Mouse (Mus musculus) heart, adult 2 months (tissue): ENCODE results near the gene Nudt3. TPM values are rescaled to one million over a fixed set of nuclear protein-coding genes. Genes with fewer than 3 reads are reported as not detected.

Source experiments
- DNase-seq, 2 experiments: peaks; one replicate each; pipeline ENCODE4 v3.0.0; 2021
- H3K27ac ChIP-seq: fragments of 200-600 bp; 2 replicates; pipeline ENCODE4 v1.8.1; 2022
- H3K27me3 ChIP-seq: fragments of 200-500 bp; 2 replicates; pipeline ENCODE4 v1.6.1; 2012; ENCODE audit warnings: mild to moderate bottlenecking, low read length, inconsistent platforms, mixed read lengths; ENCODE audit not compliant: control insufficient read depth, insufficient read depth
- H3K36me3 ChIP-seq: fragments of 200-500 bp; 2 replicates; pipeline ENCODE4 v1.6.1; 2012; ENCODE audit warnings: low read length, inconsistent platforms; ENCODE audit not compliant: control insufficient read depth, insufficient read depth
- H3K4me1 ChIP-seq: fragments of 200-500 bp; 2 replicates; pipeline ENCODE4 v1.6.1; 2011; ENCODE audit warnings: low read length; ENCODE audit not compliant: control insufficient read depth, insufficient read depth
- H3K4me3 ChIP-seq: fragments of 200-600 bp; 2 replicates; pipeline ENCODE4 v1.8.1; 2022
- H3K79me2 ChIP-seq: fragments of 200-500 bp; replicated peaks from 2 replicates; pipeline ENCODE4 v1.6.1; 2012; ENCODE audit warnings: mild to moderate bottlenecking, inconsistent platforms, low read length, moderate library complexity, mixed read lengths; ENCODE audit not compliant: control insufficient read depth, insufficient read depth
- H3K9ac ChIP-seq: fragments of 200-500 bp; 2 replicates; pipeline ENCODE4 v1.6.1; 2012; ENCODE audit warnings: low read depth, mild to moderate bottlenecking, control low read depth, inconsistent platforms, low read length, mixed read lengths
- CTCF ChIP-seq: fragments of 200-600 bp; IDR thresholded peaks from 2 replicates; pipeline ENCODE4 v1.8.1; 2022; ENCODE audit warnings: antibody characterized with exemption, mild to moderate bottlenecking, moderate library complexity
- EP300 ChIP-seq: fragments of 200-500 bp; IDR thresholded peaks from 2 replicates; pipeline ENCODE4 v1.6.1; 2011; ENCODE audit warnings: low read depth, low read length, control low read depth; ENCODE audit not compliant: insufficient read depth
- POLR2A ChIP-seq: fragments of 200-500 bp; IDR thresholded peaks from 2 replicates; pipeline ENCODE4 v1.6.1; 2011; ENCODE audit warnings: mild to moderate bottlenecking, low read depth, low read length, control low read depth; ENCODE audit not compliant: insufficient read depth
- WGBS: fragments of 180-500 bp; shearing (Covaris S2); methylation state at CpG from one replicate; pipeline ENCODE4 v1.1.7; 2018; 5-methylcytosine and 5-hydroxymethylcytosine counted together
- intact Hi-C: fragments of 180-260 bp; cut with DNase I; formaldehyde crosslinking; loops from one replicate; pipeline ENCODE4 v1.15.1; 2025
- polyA plus RNA-seq: library from polyadenylated mRNA; depleted of rRNA; stranded (reverse); fragments of >200 nt; gene quantifications from 2 replicates; pipeline ENCODE4 v1.2.3, GENCODE M21; 2012
- total RNA-seq, 2 experiments: library from RNA; stranded (reverse); gene quantifications; 2 replicates each; pipeline ENCODE4 v1.2.3; 2021

Nudt3 gene
- total and polyA plus RNA-seq, 3 experiments = 143 to 346 (median 330) TPM

DNA sequence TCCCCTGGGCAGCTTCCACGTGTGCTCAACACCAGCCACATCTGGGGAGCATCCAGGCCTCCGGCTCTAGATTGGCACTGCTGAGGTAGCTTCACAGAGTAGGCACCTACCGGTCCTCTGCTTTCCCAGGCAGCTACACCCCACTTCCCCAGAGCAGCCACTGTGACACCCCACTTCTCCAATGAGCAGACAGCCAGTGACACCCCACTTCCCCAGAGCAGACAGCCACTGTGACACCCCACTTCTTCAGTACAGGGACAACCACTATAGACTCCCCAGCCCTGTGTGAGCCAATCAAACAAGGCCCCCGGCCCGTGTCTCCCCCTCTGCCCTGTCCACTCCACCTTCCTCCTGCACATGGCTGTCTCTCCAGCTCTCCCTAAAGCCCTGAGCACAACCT, 11.3 kb downstream of the Nudt3 start:
- Histone ChIP-seq H3K4me3 (no peak overlapping the region), H3K9ac (no peak overlapping the region), H3K27me3 (no peaks in the 10 kb centered on the region), H3K27ac (no peak overlapping the region), H3K4me1 (peaks cover 20% of the 10 kb centered on the region), H3K79me2 (peaks cover 15% of the 10 kb centered on the region), H3K36me3 (no peaks in the 10 kb centered on the region)
- WGBS = 60% methylated on average over 5 of the region's 5 CpGs
- intact Hi-C loops = no loop called here
- no peak for DNase-seq
- no peak for TF ChIP-seq POLR2A
- TF ChIP-seq CTCF = no peak
- TF ChIP-seq EP300 = no peak

DNA sequence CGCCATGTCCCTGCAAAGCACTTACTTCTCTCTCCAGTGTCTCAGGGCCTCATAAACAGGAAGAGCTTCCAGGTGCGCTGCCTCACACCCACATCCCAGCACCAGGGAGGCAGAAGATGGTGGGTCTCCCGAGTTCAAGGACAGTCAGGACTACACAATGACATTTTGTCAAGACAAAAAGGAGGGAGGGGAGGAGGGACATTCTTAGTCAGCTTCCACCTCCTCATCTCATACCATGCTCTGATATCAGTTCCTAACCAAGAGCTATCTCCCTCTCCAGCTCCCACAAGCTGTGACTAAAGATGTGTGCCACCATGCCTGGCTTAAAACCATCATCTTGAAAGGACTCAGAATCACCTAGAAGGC, 11.8 kb downstream of the Nudt3 start:
- Histone ChIP-seq H3K27me3 (no peaks in the 10 kb centered on the region), H3K79me2 (peaks cover 14% of the 10 kb centered on the region), H3K9ac (no peak overlapping the region), H3K36me3 (no peaks in the 10 kb centered on the region), H3K4me3 (no peak overlapping the region), H3K4me1 (peaks cover 20% of the 10 kb centered on the region), H3K27ac (peak overlapping the region; percentile 3; the same call in 1 of the 2 replicates)
- no peak for TF ChIP-seq POLR2A
- TF ChIP-seq CTCF = no peak
- TF ChIP-seq EP300 = no peak
- intact Hi-C loops = no loop called here
- 20% methylated on average over 3 of the region's 3 CpGs for WGBS
- no peak for DNase-seq

DNA sequence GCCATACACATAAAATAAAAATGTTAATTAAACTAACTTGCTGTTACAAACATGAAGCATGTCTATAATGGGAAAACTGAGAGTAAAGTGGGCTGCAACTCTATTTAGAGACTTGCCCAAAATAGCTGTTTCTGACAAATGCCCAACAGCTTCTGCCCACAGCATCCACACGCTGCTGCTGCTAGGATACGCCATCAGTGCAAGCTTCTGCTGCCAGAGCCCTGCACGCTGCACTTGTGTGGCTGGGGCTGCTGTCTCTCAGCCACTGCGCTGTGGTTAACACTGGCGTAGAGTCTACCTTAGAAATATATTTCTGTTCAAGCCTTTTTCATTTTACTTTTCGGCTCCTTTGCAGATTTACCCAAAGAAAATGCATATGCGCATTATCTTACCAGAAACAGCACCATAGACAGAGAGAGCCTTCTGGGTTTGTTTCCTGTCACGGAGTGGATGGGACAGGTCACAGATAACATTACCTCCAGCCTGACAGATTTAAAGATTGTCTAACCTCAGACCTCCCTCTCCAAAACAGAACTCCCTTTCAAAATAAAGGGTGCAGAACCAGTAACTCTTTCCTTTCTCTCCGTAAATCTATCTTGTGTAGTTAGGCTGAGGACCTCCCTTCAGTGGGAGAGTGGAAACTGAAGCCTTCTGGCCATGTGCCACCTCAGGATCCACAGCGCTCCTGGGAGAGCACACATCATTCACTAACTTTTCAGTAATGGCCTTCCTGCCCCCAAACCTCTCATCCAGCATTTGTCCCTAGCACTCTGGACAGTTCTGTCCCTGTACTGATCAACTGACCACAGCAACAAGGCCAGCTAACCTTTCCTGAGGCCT, 12.4 kb downstream of the Nudt3 start:
- Histone ChIP-seq H3K27ac (peak overlapping the region; percentile 20; the same call in 1 of the 2 replicates), H3K27me3 (no peaks in the 10 kb centered on the region), H3K4me3 (no peak overlapping the region), H3K79me2 (peaks cover 14% of the 10 kb centered on the region), H3K4me1 (peaks cover 20% of the 10 kb centered on the region), H3K9ac (no peak overlapping the region), H3K36me3 (no peaks in the 10 kb centered on the region)
- DNase-seq = no peak
- intact Hi-C loops = no loop called here
- no peak for TF ChIP-seq EP300
- TF ChIP-seq CTCF = no peak
- no peak for TF ChIP-seq POLR2A
- WGBS = 50% methylated on average over 10 of the region's 10 CpGs

DNA sequence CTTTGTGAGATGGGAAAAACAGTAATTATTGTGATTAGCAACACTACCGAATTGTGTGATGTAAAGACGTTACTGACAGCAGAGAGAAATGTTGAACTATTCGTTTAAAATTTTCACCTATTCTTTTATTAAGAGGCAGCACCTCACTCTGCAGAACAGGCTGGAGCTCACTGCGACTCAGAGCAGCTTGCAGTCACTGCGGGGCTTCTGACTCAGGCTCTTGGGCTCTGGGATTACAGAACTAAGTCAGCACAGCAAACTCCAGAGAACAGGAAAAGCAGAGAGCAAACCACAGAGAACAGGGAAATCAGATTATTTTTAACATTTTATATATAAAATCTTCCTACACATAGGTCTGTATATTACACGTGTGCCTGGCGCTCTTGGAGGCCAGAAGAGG, 13.7 kb downstream of the Nudt3 start:
- TF ChIP-seq POLR2A (no peak), EP300 (no peak)
- Histone ChIP-seq H3K4me3 (no peak overlapping the region), H3K36me3 (no peaks in the 10 kb centered on the region), H3K27me3 (no peaks in the 10 kb centered on the region), H3K27ac (no peak overlapping the region), H3K79me2 (peaks cover 14% of the 10 kb centered on the region), H3K9ac (no peak overlapping the region), H3K4me1 (peaks cover 17% of the 10 kb centered on the region)
- no peak for DNase-seq
- intact Hi-C loops = no loop called here
- WGBS = 83% methylated on average over 7 of the region's 7 CpGs

DNA sequence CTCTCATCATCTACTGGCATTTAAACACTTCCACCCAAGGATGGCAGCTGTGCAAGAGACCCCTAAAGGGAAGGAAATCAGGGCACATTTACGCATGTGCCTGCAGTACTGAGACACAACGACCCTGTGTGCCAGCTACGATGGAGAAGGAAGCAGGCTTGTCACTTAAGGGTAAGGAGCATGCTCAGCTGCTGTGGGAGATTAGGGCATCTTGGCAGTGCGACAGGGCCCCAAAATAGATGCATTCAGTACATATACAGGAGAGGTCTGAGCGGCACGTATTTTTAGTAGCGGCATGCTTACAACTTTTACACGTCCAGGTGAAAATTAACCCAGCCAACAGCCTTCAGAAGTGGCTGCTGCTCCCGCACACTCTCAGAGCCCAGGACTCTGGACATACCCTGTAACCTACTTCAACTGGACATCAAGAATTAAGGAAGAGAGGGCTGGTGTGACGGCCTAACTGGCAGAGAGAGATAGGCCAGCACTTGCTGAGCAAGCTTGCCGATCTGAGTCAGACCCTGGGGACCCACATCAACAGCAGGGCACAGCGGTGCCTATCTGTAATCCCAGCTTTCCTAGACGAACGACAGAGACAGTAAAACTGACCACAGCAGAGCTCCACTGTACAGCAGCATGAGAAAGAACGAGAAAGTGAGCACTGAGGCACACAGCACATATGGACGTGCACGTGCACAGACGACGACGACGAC, 19.6 kb downstream of the Nudt3 start:
- WGBS = 38% methylated on average over 21 of the region's 21 CpGs
- Histone ChIP-seq H3K4me1 (peaks cover 25% of the 10 kb centered on the region), H3K4me3 (no peak overlapping the region), H3K27me3 (no peaks in the 10 kb centered on the region), H3K36me3 (no peaks in the 10 kb centered on the region), H3K9ac (peak overlapping the region; percentile 3; the same call in 1 of the 2 replicates), H3K27ac (peak overlapping the region; percentile 77), H3K79me2 (peaks cover 12% of the 10 kb centered on the region)
- 0 out of 2 replicates have a peak, but pooled peaks have one; percentile 24 for TF ChIP-seq POLR2A
- TF ChIP-seq EP300 = peak; percentile 72; the same call in 1 of the 2 replicates
- no peak for TF ChIP-seq CTCF
- DNase-seq = peak; percentile 56 to 78
- intact Hi-C loops = no loop called here

DNA sequence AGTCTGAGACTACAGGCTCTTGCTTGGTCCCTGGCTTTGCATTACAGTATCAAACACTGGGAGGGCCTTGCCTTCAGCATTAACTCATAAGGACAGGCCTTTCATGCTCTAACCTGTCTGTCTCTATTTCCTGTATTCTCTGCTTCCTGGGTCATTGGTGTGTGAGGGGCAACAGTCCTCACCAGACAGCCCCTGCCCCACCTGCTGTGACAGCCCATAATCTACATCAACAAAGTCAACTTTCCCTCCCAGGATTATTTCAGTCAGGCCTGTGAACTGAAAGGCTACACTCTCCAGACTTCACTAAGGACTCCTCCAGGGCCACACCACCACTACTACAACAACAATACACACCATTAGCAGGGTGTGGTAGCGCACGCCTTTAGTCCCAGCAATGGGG, 20.3 kb downstream of the Nudt3 start:
- Histone ChIP-seq H3K27me3 (no peaks in the 10 kb centered on the region), H3K27ac (peak overlapping the region; percentile 77), H3K4me1 (peaks cover 26% of the 10 kb centered on the region), H3K36me3 (no peaks in the 10 kb centered on the region), H3K9ac (peak overlapping the region; percentile 12), H3K4me3 (no peak overlapping the region), H3K79me2 (peaks cover 9% of the 10 kb centered on the region)
- 56% methylated on average over 2 of the region's 2 CpGs for WGBS
- intact Hi-C loops = no loop called here
- DNase-seq = no peak
- no peak for TF ChIP-seq EP300
- no peak for TF ChIP-seq POLR2A
- no peak for TF ChIP-seq CTCF
